Mouse (Mus musculus) embryonic fibroblast, embryonic 13.5 days (primary cell): ENCODE results near the gene Gm10310.
"Not testable (repeated sequence)": the region's sequence is repeated elsewhere in the genome, so short reads cannot be mapped to it uniquely, and the experiment has no call there.

ENCODE experiments used
- CTCF ChIP-seq: IDR thresholded peaks from 2 replicates; pipeline ENCODE4 v1.5.1; 2011; ENCODE audit warnings: mild to moderate bottlenecking, control low read depth, low read length, moderate library complexity, borderline replicate concordance; ENCODE audit not compliant: insufficient read depth
- POLR2A ChIP-seq: IDR thresholded peaks from 2 replicates; pipeline ENCODE4 v1.6.1; 2011; ENCODE audit warnings: low read depth, mild to moderate bottlenecking, control low read depth, low read length, moderate library complexity

DNA sequence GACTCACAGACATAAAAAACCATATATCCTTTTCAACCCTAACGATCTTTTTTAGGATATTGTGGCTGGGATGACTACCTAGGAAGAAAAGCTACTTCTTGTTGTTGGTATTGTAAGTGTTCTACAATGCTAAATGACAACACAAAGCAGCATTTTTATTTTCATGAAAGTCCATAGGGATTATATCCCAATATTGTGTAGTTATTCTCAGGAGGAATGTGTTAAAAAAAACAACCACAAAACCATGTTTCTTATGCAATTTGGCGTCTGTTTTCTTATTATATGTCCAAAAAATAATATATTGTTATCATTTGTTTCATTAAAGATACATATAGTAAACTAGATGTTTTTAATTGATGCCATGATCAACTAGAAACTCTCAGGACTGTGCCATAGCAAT lies 17.7 kb downstream of the Gm10310 start, which contains the start of gene Olfr819:
- TF ChIP-seq CTCF, POLR2A: not testable (repeated sequence)
